Mouse (Mus musculus): Measurements from ENCODE around the gene Neu1. TPM values are rescaled to one million over a fixed set of nuclear protein-coding genes. Genes with fewer than 3 reads are reported as not detected.
"Not testable (repeated sequence)": the region's sequence is repeated elsewhere in the genome, so short reads cannot be mapped to it uniquely, and the experiment has no call there.

Neu1 gene
- polyA plus RNA-seq, 1 experiment from 2014 or later: 226 TPM

DNA sequence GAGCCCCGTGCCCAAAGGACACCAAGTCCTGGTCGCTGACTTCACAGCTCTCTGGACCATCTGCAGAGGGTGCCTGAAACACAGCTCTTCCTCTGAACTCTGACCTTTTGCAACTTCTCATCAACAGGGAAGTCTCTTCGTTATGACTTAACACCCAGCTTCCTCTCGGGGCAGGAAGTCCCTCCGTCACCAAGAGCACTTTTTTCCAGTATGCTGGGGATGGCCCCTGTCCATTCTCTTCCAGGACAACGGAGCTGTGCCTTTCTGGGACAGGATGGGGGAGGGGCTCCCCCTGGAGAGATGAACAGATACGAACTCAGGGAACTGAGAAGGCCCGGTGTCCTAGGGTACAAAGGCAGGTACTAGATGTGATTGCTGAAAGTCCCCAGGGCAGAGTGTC is 3.8 kb downstream of the Neu1 start:
- Histone ChIP-seq H3K4me3 (ENCODE audit: low read length) (peak overlapping the region; percentile 15; the same call in 1 of the 2 replicates), H3K9ac (ENCODE audit: low read depth, low read length) (peak overlapping the region; percentile 53), H3K4me1 (ENCODE audit: control insufficient read depth, insufficient read depth, low read length) (peaks cover 18% of the 10 kb centered on the region), H3K4me2 (ENCODE audit: low read depth, low read length) (peak overlapping the region; percentile 42), H3K36me3 (ENCODE audit: control insufficient read depth, insufficient read depth, low read length) (peaks cover 13% of the 10 kb centered on the region), H3K27me3 (replicated peaks; ENCODE audit: control insufficient read depth, insufficient read depth, low read length) (no peaks in the 10 kb centered on the region), H3K27ac (ENCODE audit: low read length) (no peak overlapping the region), H3K9me3 (ENCODE audit: control insufficient read depth, low read length) (no peaks in the 10 kb centered on the region)
- ATAC-seq: no peak
- WGBS: 48% methylated on average over 8 of the region's 8 CpGs

- no peak overlapping the region for H3K4me2 ChIP-seq (ENCODE audit: low read depth, low read length)
- no peak overlapping the region; the same call in 1 of the 2 replicates for H3K27ac ChIP-seq (ENCODE audit: low read length)
- WGBS: 81% methylated on average over 6 of the region's 6 CpGs
- no peaks in the 10 kb centered on the region for H3K9me3 ChIP-seq (ENCODE audit: control insufficient read depth, low read length)
- no peak overlapping the region for H3K9ac ChIP-seq (ENCODE audit: low read depth, low read length)
- H3K36me3 ChIP-seq (ENCODE audit: control insufficient read depth, insufficient read depth, low read length): peaks cover 9% of the 10 kb centered on the region
- H3K4me1 ChIP-seq (ENCODE audit: control insufficient read depth, insufficient read depth, low read length): peaks cover 14% of the 10 kb centered on the region
- H3K27me3 ChIP-seq (replicated peaks; ENCODE audit: control insufficient read depth, insufficient read depth, low read length): no peaks in the 10 kb centered on the region
- ATAC-seq: peak; percentile 27; the same call in 1 of the 2 replicates
- H3K4me3 ChIP-seq (ENCODE audit: low read length): no peak overlapping the region
These were observed 7.0 kb downstream of the Neu1 start for GRCm38 (mm10) chr17:34937960-34938505.

- 8% methylated on average over 15 of the region's 15 CpGs for WGBS
- peak overlapping the region; percentile 46 for H3K27ac ChIP-seq (ENCODE audit: low read length)
- ATAC-seq: no peak
These were observed 10.4 kb downstream of the Neu1 start for GRCm38 (mm10) chr17:34941344-34942041.

GRCm38 (mm10) chr17:34943128-34943815 is 12.2 kb downstream of the Neu1 start:
- 0 out of 2 replicates have a peak overlapping the region, but pooled peaks have one; percentile 7 for H3K4me2 ChIP-seq (ENCODE audit: low read depth, low read length)
- peak overlapping the region; percentile 88 for H3K27ac ChIP-seq (ENCODE audit: low read length)
- H3K4me1 ChIP-seq (ENCODE audit: control insufficient read depth, insufficient read depth, low read length): peaks cover 9% of the 10 kb centered on the region
- H3K9ac ChIP-seq (ENCODE audit: low read depth, low read length): 0 out of 2 replicates have a peak overlapping the region, but pooled peaks have one; percentile 44
- H3K36me3 ChIP-seq (ENCODE audit: control insufficient read depth, insufficient read depth, low read length): no peaks in the 10 kb centered on the region
- peak; percentile 66 for ATAC-seq
- H3K9me3 ChIP-seq (ENCODE audit: control insufficient read depth, low read length): no peaks in the 10 kb centered on the region
- 61% methylated on average over 4 of the region's 4 CpGs for WGBS
- H3K27me3 ChIP-seq (replicated peaks; ENCODE audit: control insufficient read depth, insufficient read depth, low read length): no peaks in the 10 kb centered on the region
- H3K4me3 ChIP-seq (ENCODE audit: low read length): no peak overlapping the region

More at GRCm38 (mm10) chr17:34941344-34942041, 10.4 kb downstream of the Neu1 start:
- H3K27me3 ChIP-seq (replicated peaks; ENCODE audit: control insufficient read depth, insufficient read depth, low read length): no peaks in the 10 kb centered on the region
- H3K4me2 ChIP-seq (ENCODE audit: low read depth, low read length): peak overlapping the region; percentile 38
- H3K36me3 ChIP-seq (ENCODE audit: control insufficient read depth, insufficient read depth, low read length): no peaks in the 10 kb centered on the region
- H3K9me3 ChIP-seq (ENCODE audit: control insufficient read depth, low read length): no peaks in the 10 kb centered on the region
- peak overlapping the region; percentile 33 for H3K4me3 ChIP-seq (ENCODE audit: low read length)
- H3K4me1 ChIP-seq (ENCODE audit: control insufficient read depth, insufficient read depth, low read length): peaks cover 9% of the 10 kb centered on the region
- H3K9ac ChIP-seq (ENCODE audit: low read depth, low read length): peak overlapping the region; percentile 63

- no peaks in the 10 kb centered on the region for H3K27me3 ChIP-seq (replicated peaks; ENCODE audit: control insufficient read depth, insufficient read depth, low read length)
- no peak overlapping the region for H3K4me2 ChIP-seq (ENCODE audit: low read depth, low read length)
- H3K9me3 ChIP-seq (ENCODE audit: control insufficient read depth, low read length): no peaks in the 10 kb centered on the region
- ATAC-seq: 0 out of 2 replicates have a peak, but pooled peaks have one; percentile 6
- H3K9ac ChIP-seq (ENCODE audit: low read depth, low read length): no peak overlapping the region
- H3K4me1 ChIP-seq (ENCODE audit: control insufficient read depth, insufficient read depth, low read length): peaks cover 9% of the 10 kb centered on the region
- peak overlapping the region; percentile 88 for H3K27ac ChIP-seq (ENCODE audit: low read length)
- no peaks in the 10 kb centered on the region for H3K36me3 ChIP-seq (ENCODE audit: control insufficient read depth, insufficient read depth, low read length)
- H3K4me3 ChIP-seq (ENCODE audit: low read length): no peak overlapping the region
These were observed 13.3 kb downstream of the Neu1 start for GRCm38 (mm10) chr17:34944362-34944761.

GRCm38 (mm10) chr17:34946486-34947140 is 15.6 kb downstream of the Neu1 start:
- peaks cover 7% of the 10 kb centered on the region for H3K36me3 ChIP-seq (ENCODE audit: control insufficient read depth, insufficient read depth, low read length)
- H3K9me3 ChIP-seq (ENCODE audit: control insufficient read depth, low read length): no peaks in the 10 kb centered on the region
- H3K9ac ChIP-seq (ENCODE audit: low read depth, low read length): no peak overlapping the region
- no peaks in the 10 kb centered on the region for H3K27me3 ChIP-seq (replicated peaks; ENCODE audit: control insufficient read depth, insufficient read depth, low read length)
- WGBS: 82% methylated on average over 5 of the region's 5 CpGs
- H3K4me1 ChIP-seq (ENCODE audit: control insufficient read depth, insufficient read depth, low read length): peaks cover 21% of the 10 kb centered on the region
- H3K4me3 ChIP-seq (ENCODE audit: low read length): no peak overlapping the region
- H3K4me2 ChIP-seq (ENCODE audit: low read depth, low read length): no peak overlapping the region
- no peak overlapping the region for H3K27ac ChIP-seq (ENCODE audit: low read length)
- no peak for ATAC-seq

DNA sequence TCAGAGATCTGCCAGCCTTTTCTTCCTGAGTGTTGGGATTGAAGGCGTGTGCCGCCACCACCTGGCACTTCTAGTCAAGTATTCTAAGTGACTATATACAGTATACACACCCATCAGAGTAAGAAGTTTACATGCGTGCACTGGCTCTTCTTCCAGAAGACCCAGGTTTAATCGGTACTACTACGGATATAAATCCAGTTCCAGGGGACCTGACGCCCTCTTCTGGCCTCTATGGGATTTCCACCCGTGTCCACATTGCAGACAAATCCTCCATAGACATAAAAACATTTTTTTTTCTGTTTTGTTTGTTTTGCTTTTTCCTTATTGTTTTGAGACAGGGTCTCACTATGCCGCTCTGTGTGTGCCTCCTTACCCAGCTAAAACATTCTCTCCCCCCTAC is 16.6 kb downstream of the Neu1 start:
- ATAC-seq: no peak
- no peaks in the 10 kb centered on the region for H3K27me3 ChIP-seq (replicated peaks; ENCODE audit: control insufficient read depth, insufficient read depth, low read length)
- no peak overlapping the region for H3K9ac ChIP-seq (ENCODE audit: low read depth, low read length)
- no peak overlapping the region for H3K4me3 ChIP-seq (ENCODE audit: low read length)
- 24% methylated on average over 8 of the region's 8 CpGs for WGBS
- peaks cover 19% of the 10 kb centered on the region for H3K4me1 ChIP-seq (ENCODE audit: control insufficient read depth, insufficient read depth, low read length)
- H3K4me2 ChIP-seq (ENCODE audit: low read depth, low read length): no peak overlapping the region
- H3K36me3 ChIP-seq (ENCODE audit: control insufficient read depth, insufficient read depth, low read length): peaks cover 7% of the 10 kb centered on the region
- no peak overlapping the region for H3K27ac ChIP-seq (ENCODE audit: low read length)
- no peaks in the 10 kb centered on the region for H3K9me3 ChIP-seq (ENCODE audit: control insufficient read depth, low read length)

DNA sequence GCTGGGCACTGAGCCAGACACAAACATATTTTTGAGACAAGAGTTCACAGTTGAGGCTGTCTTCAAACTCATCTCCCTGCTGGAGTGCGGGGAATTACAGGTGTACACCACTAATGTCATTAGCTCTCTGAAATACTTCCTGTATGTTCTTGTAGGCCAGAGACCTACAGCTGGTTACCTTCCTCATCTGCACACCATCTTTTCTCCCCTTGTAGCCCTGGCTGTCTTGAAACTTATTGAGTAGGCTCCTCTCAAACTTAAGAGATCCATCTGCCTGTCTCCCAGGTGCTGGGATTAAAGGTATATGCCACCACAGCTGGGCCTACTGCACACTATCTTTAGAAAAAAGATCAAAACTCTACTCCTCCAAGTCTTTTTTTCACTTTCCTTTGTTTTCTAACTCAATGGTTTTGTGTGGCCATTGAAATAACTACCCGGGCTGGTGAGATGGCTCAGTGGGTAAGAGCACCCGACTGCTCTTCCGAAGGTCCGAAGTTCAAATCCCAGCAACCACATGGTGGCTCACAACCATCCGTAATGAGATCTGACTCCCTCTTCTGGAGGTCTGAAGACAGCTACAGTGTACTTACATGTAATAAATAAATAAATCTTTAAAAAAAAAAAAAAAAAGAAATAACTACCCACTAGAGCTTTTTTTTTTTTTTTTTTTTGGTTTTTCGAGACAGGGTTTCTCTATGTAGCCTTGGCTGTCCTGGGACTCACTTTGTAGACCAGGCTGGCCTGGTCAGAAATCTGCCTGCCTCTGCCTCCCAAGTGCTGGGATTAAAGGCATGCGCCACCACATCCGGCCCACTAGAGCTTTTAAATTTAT is 17.9 kb downstream of the Neu1 start:
- 49% methylated on average over 9 of the region's 9 CpGs for WGBS
- not testable (repeated sequence) for ATAC-seq; H3K4me3 ChIP-seq (ENCODE audit: low read length); H3K9me3 ChIP-seq (ENCODE audit: control insufficient read depth, low read length); H3K4me2 ChIP-seq (ENCODE audit: low read depth, low read length); H3K36me3 ChIP-seq (ENCODE audit: control insufficient read depth, insufficient read depth, low read length); H3K9ac ChIP-seq (ENCODE audit: low read depth, low read length); H3K27me3 ChIP-seq (replicated peaks; ENCODE audit: control insufficient read depth, insufficient read depth, low read length)
- H3K4me1 ChIP-seq (ENCODE audit: control insufficient read depth, insufficient read depth, low read length): peaks cover 22% of the 10 kb centered on the region
- peak overlapping the region; percentile 97 for H3K27ac ChIP-seq (ENCODE audit: low read length)

Measured in intestine, embryonic 16.5 days (tissue).